Mouse (Mus musculus) brain, embryonic 18.5 days (tissue): ENCODE results near the gene Msi1.
"Not testable (repeated sequence)": the region's sequence is repeated elsewhere in the genome, so short reads cannot be mapped to it uniquely, and the experiment has no call there.

Source experiments
- DNase-seq: peaks from one replicate; pipeline ENCODE4 v3.0.0-alpha.2; 2012; ENCODE audit warnings: low read depth, low spot score

Gene Msi1

GRCm38 (mm10) chr5:115488841-115489698 lies 59.7 kb downstream of the Msi1 start:
- DNase-seq: peak; percentile 75

- peak; percentile 83 for DNase-seq
These were observed 60.6 kb downstream of the Msi1 start for GRCm38 (mm10) chr5:115489699-115490637.

DNA sequence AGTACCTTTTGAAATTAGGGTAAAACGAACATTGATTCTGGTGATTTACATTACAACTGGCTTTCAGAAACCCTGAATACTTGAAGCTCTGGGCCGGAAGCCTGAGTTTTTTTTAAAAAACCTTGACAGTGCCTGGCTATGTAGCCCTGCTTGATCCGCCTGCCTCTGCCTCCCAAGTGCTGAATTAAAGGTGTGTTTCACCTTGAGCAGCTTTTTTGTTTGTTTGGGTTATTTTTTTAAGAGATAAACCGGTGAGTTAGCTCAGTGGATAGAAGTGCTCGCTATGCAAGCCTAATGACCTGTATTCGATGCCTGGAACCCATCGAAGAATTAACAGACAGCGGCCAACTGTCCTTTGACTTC lies 61.2 kb downstream of the Msi1 start:
- no peak for DNase-seq

DNA sequence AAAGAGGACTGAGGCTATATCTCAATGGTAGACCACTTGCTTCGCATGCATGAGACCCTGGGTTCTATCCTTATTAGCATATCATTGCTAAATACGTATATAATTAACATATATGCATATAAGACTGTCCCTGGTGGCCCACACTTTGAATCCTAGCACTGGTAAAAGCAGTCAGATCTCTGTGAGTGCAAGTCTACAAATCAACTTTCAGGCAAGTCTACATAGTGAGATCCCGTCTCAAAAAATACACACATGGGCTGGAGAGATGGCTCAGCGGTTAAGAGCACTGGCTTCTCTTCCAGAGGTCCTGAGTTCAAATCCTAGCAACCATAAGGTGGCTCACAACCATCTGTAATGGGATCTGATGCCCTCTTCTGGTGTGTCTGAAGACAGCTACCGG lies 61.7 kb downstream of the Msi1 start:
- DNase-seq: no peak

- DNase-seq: no peak
These were observed 62.4 kb downstream of the Msi1 start for GRCm38 (mm10) chr5:115491771-115492322.

GRCm38 (mm10) chr5:115492711-115493335 lies 63.4 kb downstream of the Msi1 start:
- no peak for DNase-seq

DNA sequence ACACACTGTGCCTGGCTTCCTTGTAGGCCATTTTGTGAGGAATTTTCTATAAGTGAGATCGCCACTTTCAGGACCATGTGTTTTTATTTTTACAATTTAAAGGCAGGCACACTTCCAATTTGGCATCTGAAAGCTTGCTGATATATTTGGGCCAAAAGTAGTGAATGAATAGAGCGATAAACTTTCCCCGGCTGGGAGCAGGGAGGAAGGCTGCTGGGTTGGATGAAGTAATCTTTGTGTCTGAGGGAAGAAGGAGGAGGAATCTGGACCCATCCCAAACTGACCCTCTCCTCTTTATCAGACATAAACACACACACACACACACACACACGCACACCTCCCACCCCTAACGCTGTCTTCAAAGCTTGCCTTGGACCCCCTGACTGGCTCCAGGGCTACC lies 64.0 kb downstream of the Msi1 start:
- DNase-seq: no peak

GRCm38 (mm10) chr5:115495618-115496017 lies 66.2 kb downstream of the Msi1 start:
- DNase-seq: not testable (repeated sequence)

- no peak for DNase-seq
These were observed 67.6 kb downstream of the Msi1 start for GRCm38 (mm10) chr5:115497033-115497432.

DNA sequence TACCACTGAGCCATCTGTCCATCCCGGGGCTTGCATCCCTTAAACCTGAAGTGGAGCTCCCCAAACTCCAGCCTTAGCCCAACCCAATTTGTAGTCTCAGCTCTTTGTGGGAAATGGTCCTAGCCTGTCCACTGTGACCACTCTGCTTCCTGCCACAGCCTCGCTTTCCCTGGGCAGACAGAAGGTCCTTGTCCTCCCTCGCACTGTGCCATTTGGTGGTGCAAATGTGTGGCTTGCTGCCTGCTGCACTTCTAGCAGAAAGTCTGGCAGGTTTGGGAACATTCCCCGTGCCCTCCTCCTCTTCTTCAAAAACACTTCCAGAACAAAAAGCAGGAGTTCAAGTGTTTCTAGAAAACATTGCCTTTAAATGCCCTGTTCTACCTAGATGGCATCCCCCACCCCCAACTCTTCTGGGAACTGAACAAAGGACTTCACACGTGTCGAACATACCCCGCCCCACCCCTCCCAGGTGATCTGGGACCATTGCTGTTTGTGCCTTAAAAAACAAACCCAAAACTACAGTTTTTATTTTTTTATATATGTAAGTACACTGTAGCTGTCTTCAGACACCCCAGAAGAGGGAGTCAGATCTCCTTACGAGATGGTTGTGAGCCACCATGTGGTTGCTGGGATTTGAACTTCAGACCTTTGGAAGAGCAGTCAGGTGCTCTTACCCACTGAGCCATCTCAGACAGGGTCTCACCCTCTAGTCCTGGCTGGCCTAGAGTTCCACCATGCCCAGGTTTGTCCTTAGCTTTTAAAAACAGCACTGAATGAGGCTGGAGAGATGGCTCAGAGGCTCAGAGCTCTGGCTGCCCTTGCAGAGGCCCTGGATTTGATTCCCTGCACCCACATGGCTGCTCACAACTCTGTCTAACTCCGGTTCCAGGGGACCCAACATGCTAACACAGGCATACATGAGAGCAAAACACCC lies 69.2 kb downstream of the Msi1 start:
- no peak for DNase-seq

GRCm38 (mm10) chr5:115500383-115500935 lies 71.1 kb downstream of the Msi1 start:
- DNase-seq: no peak

- DNase-seq: no peak
These were observed 73.6 kb downstream of the Msi1 start for GRCm38 (mm10) chr5:115503035-115503434.
